Mouse (Mus musculus): ENCODE data around the gene Frg2f1. TPM values are rescaled to one million over a fixed set of nuclear protein-coding genes. Genes with fewer than 3 reads are reported as not detected.
A peak's percentile ranks its signal among the peaks of the same experiment; 100 is the strongest.
"Not testable (repeated sequence)": the region's sequence is repeated elsewhere in the genome, so short reads cannot be mapped to it uniquely, and the experiment has no call there.

The Frg2f1 gene
- polyA plus RNA-seq, 1 experiment, result 2.2 TPM

DNA sequence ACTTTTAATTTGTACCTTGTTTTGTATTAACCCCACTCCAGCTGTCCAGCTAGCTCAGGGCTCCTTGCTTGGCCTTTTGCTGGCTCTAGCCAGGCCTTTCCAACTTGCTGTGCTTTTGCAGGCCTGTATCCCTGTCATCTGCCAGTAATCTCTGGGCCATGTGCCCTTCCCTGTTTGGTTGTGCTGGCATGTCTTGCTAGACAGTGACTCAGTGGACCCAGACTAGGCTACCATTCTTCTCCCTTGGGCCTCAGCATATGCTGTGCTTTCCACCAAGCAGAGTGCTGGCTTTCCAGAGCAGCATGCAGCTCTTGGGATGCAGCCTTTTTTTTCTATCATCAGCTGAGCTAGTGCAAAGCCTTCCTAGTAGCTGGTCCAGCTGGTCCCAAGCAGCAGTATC, 23.8 kb upstream of the Frg2f1 start:
- no peak overlapping the region for H3K4me3 ChIP-seq (ENCODE audit: low read depth, low read length)
- H3K9ac ChIP-seq (ENCODE audit: low read depth, poor library complexity, severe bottlenecking), result no peak overlapping the region
- no peak for TF ChIP-seq POLR2A (IDR thresholded peaks at IDR 0.05; ENCODE audit: insufficient read depth, low read length)
- no peak for TF ChIP-seq EP300 (IDR thresholded peaks at IDR 0.05; ENCODE audit: insufficient read depth, low read depth, low read length)
- no peak for TF ChIP-seq CTCF (IDR thresholded peaks at IDR 0.05; ENCODE audit: low read depth, low read length)
- no peaks in the 10 kb centered on the region for H3K27me3 ChIP-seq (ENCODE audit: control insufficient read depth, insufficient read depth, low read length, poor library complexity, severe bottlenecking)
- no peaks in the 10 kb centered on the region for H3K4me1 ChIP-seq (ENCODE audit: control insufficient read depth, insufficient read depth, low read length)
- H3K36me3 ChIP-seq (ENCODE audit: control insufficient read depth, insufficient read depth, low read length, poor library complexity, severe bottlenecking), result no peaks in the 10 kb centered on the region; the same call in 1 of the 2 replicates
- H3K9me3 ChIP-seq (replicated peaks; ENCODE audit: control insufficient read depth, insufficient read depth, low read length, poor library complexity, severe bottlenecking), result peaks cover 6% of the 10 kb centered on the region
- H3K27ac ChIP-seq (ENCODE audit: insufficient read depth, low read length), result no peak overlapping the region

DNA sequence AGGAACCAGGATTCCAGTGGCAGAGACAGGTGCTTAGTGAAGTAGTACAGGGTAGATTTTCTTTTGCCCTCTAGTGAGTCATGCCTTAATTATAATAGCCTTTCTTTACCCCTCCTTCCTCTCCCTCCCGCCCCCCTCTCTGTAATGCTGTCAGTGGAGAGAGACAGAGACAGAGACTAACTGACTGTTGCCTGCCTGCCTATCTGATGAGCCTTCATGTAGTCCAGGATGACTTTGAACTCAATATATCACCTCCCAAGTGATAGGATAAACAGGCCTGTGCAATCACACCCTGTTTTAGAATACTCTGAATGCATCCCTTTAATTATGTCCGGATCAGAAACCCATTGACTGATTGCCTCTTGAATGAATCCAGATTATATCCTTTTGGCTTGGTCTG, 16.1 kb upstream of the Frg2f1 start:
- no peak overlapping the region for H3K27ac ChIP-seq (ENCODE audit: insufficient read depth, low read length)
- TF ChIP-seq EP300 (IDR thresholded peaks at IDR 0.05; ENCODE audit: insufficient read depth, low read depth, low read length) (no peak), CTCF (IDR thresholded peaks at IDR 0.05; ENCODE audit: low read depth, low read length) (no peak), POLR2A (IDR thresholded peaks at IDR 0.05; ENCODE audit: insufficient read depth, low read length) (no peak)
- H3K4me3 ChIP-seq (ENCODE audit: low read depth, low read length), result no peak overlapping the region
- no peaks in the 10 kb centered on the region for H3K9me3 ChIP-seq (replicated peaks; ENCODE audit: control insufficient read depth, insufficient read depth, low read length, poor library complexity, severe bottlenecking)
- H3K4me1 ChIP-seq (ENCODE audit: control insufficient read depth, insufficient read depth, low read length), result no peaks in the 10 kb centered on the region
- H3K27me3 ChIP-seq (ENCODE audit: control insufficient read depth, insufficient read depth, low read length, poor library complexity, severe bottlenecking), result no peaks in the 10 kb centered on the region
- no peak overlapping the region for H3K9ac ChIP-seq (ENCODE audit: low read depth, poor library complexity, severe bottlenecking)
- no peaks in the 10 kb centered on the region for H3K36me3 ChIP-seq (ENCODE audit: control insufficient read depth, insufficient read depth, low read length, poor library complexity, severe bottlenecking)

- TF ChIP-seq EP300 (IDR thresholded peaks at IDR 0.05; ENCODE audit: insufficient read depth, low read depth, low read length) (no peak), CTCF (IDR thresholded peaks at IDR 0.05; ENCODE audit: low read depth, low read length) (no peak), POLR2A (IDR thresholded peaks at IDR 0.05; ENCODE audit: insufficient read depth, low read length) (no peak)
- H3K9me3 ChIP-seq (replicated peaks; ENCODE audit: control insufficient read depth, insufficient read depth, low read length, poor library complexity, severe bottlenecking), result no peaks in the 10 kb centered on the region
- H3K27me3 ChIP-seq (ENCODE audit: control insufficient read depth, insufficient read depth, low read length, poor library complexity, severe bottlenecking), result no peaks in the 10 kb centered on the region
- H3K4me1 ChIP-seq (ENCODE audit: control insufficient read depth, insufficient read depth, low read length), result no peaks in the 10 kb centered on the region
- no peak overlapping the region for H3K27ac ChIP-seq (ENCODE audit: insufficient read depth, low read length)
- H3K36me3 ChIP-seq (ENCODE audit: control insufficient read depth, insufficient read depth, low read length, poor library complexity, severe bottlenecking), result no peaks in the 10 kb centered on the region
- H3K9ac ChIP-seq (ENCODE audit: low read depth, poor library complexity, severe bottlenecking), result no peak overlapping the region
- H3K4me3 ChIP-seq (ENCODE audit: low read depth, low read length), result no peak overlapping the region
Measured at GRCm38 (mm10) chr4:119550864-119551263, 11.5 kb upstream of the Frg2f1 start.

DNA sequence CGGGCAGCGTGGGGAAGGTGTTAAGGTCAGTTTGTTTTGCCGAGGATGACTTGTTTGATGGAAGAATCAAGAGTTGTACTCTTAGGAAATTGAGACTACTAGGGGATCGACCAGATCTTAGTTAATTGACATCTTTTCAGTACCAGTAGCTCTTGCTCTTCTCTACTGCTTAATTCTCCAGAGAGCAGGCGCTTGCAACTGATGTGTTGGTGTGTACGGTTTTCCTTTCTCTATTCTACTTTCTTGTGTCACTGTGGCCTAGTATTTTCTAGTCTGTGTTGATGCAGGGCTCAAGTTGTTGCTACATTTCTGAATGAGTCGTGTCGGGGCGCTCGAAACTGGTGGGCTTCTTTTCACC, 1.2 kb upstream of the Frg2f1 start:
- H3K4me1 ChIP-seq (ENCODE audit: control insufficient read depth, insufficient read depth, low read length), result no peaks in the 10 kb centered on the region
- H3K27me3 ChIP-seq (ENCODE audit: control insufficient read depth, insufficient read depth, low read length, poor library complexity, severe bottlenecking), result no peaks in the 10 kb centered on the region
- H3K27ac ChIP-seq (ENCODE audit: insufficient read depth, low read length), result peak overlapping the region; percentile 49; the same call in 1 of the 2 replicates
- H3K9ac ChIP-seq (ENCODE audit: low read depth, poor library complexity, severe bottlenecking), result peak overlapping the region; percentile 95
- H3K4me3 ChIP-seq (ENCODE audit: low read depth, low read length), result peak overlapping the region; percentile 93
- no peak for TF ChIP-seq EP300 (IDR thresholded peaks at IDR 0.05; ENCODE audit: insufficient read depth, low read depth, low read length)
- no peak for TF ChIP-seq CTCF (IDR thresholded peaks at IDR 0.05; ENCODE audit: low read depth, low read length)
- no peak for TF ChIP-seq POLR2A (IDR thresholded peaks at IDR 0.05; ENCODE audit: insufficient read depth, low read length)
- H3K36me3 ChIP-seq (ENCODE audit: control insufficient read depth, insufficient read depth, low read length, poor library complexity, severe bottlenecking), result no peaks in the 10 kb centered on the region
- no peaks in the 10 kb centered on the region for H3K9me3 ChIP-seq (replicated peaks; ENCODE audit: control insufficient read depth, insufficient read depth, low read length, poor library complexity, severe bottlenecking)

- Histone ChIP-seq H3K4me1 (ENCODE audit: control insufficient read depth, insufficient read depth, low read length) (no peaks in the 10 kb centered on the region), H3K9ac (ENCODE audit: low read depth, poor library complexity, severe bottlenecking) (peak overlapping the region; percentile 95), H3K36me3 (ENCODE audit: control insufficient read depth, insufficient read depth, low read length, poor library complexity, severe bottlenecking) (no peaks in the 10 kb centered on the region), H3K4me3 (ENCODE audit: low read depth, low read length) (peak overlapping the region; percentile 93), H3K27ac (ENCODE audit: insufficient read depth, low read length) (peak overlapping the region; percentile 49), H3K27me3 (ENCODE audit: control insufficient read depth, insufficient read depth, low read length, poor library complexity, severe bottlenecking) (no peaks in the 10 kb centered on the region), H3K9me3 (replicated peaks; ENCODE audit: control insufficient read depth, insufficient read depth, low read length, poor library complexity, severe bottlenecking) (no peaks in the 10 kb centered on the region)
- TF ChIP-seq POLR2A (IDR thresholded peaks at IDR 0.05; ENCODE audit: insufficient read depth, low read length), result no peak
- TF ChIP-seq CTCF (IDR thresholded peaks at IDR 0.05; ENCODE audit: low read depth, low read length), result no peak
- no peak for TF ChIP-seq EP300 (IDR thresholded peaks at IDR 0.05; ENCODE audit: insufficient read depth, low read depth, low read length)
Measured at GRCm38 (mm10) chr4:119539836-119540532, 655 bp upstream of the Frg2f1 start.

GRCm38 (mm10) chr4:119537436-119537835, 1.9 kb downstream of the Frg2f1 start:
- no peak overlapping the region for H3K27ac ChIP-seq (ENCODE audit: insufficient read depth, low read length)
- TF ChIP-seq POLR2A (IDR thresholded peaks at IDR 0.05; ENCODE audit: insufficient read depth, low read length), result no peak
- no peak for TF ChIP-seq CTCF (IDR thresholded peaks at IDR 0.05; ENCODE audit: low read depth, low read length)
- TF ChIP-seq EP300 (IDR thresholded peaks at IDR 0.05; ENCODE audit: insufficient read depth, low read depth, low read length), result no peak
- no peak overlapping the region for H3K9ac ChIP-seq (ENCODE audit: low read depth, poor library complexity, severe bottlenecking)
- H3K9me3 ChIP-seq (replicated peaks; ENCODE audit: control insufficient read depth, insufficient read depth, low read length, poor library complexity, severe bottlenecking), result no peaks in the 10 kb centered on the region
- H3K4me1 ChIP-seq (ENCODE audit: control insufficient read depth, insufficient read depth, low read length), result no peaks in the 10 kb centered on the region
- H3K36me3 ChIP-seq (ENCODE audit: control insufficient read depth, insufficient read depth, low read length, poor library complexity, severe bottlenecking), result no peaks in the 10 kb centered on the region
- H3K4me3 ChIP-seq (ENCODE audit: low read depth, low read length), result no peak overlapping the region
- H3K27me3 ChIP-seq (ENCODE audit: control insufficient read depth, insufficient read depth, low read length, poor library complexity, severe bottlenecking), result no peaks in the 10 kb centered on the region

DNA sequence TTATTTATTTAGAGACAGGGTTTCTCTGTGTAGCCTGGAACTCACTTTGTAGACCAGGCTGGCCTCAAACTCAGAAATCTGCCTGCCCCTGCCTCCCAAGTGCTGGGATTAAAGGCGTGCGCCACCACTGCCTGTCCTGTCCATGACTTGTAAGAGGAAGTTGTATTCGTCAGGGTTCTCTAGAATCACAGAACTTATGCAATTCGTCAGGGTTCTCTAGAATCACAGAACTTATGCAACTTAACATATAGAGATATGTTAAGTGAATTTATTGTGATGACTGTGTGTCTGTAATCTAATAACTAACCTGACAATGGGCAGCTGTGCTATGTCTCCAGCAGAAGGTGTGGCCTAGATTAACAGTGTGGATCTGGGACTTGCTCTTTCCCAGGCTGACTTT, 2.7 kb downstream of the Frg2f1 start, which contains the start of gene Foxj3:
TSS of gene Foxj3 (plus strand) at position 390 of the 400 bp plus-strand sequence.
- H3K36me3 ChIP-seq (ENCODE audit: control insufficient read depth, insufficient read depth, low read length, poor library complexity, severe bottlenecking); H3K27me3 ChIP-seq (ENCODE audit: control insufficient read depth, insufficient read depth, low read length, poor library complexity, severe bottlenecking); H3K4me3 ChIP-seq (ENCODE audit: low read depth, low read length); H3K9ac ChIP-seq (ENCODE audit: low read depth, poor library complexity, severe bottlenecking); H3K9me3 ChIP-seq (replicated peaks; ENCODE audit: control insufficient read depth, insufficient read depth, low read length, poor library complexity, severe bottlenecking); H3K27ac ChIP-seq (ENCODE audit: insufficient read depth, low read length); H3K4me1 ChIP-seq (ENCODE audit: control insufficient read depth, insufficient read depth, low read length): not testable (repeated sequence)

Data from ES-Bruce4 (cell line).